Mouse (Mus musculus): ENCODE measurements around the gene Gm5416. TPM values are rescaled to one million over a fixed set of nuclear protein-coding genes. Genes with fewer than 3 reads are reported as not detected.
"Not testable (repeated sequence)": the region's sequence is repeated elsewhere in the genome, so short reads cannot be mapped to it uniquely, and the experiment has no call there.

The Gm5416 gene
- not detected in 2 replicates for polyA plus RNA-seq (2012; rRNA removed)

- no peak for DNase-seq (ENCODE audit: low spot score)
Measured at GRCm38 (mm10) chr16:36209967-36210453, at the start of gene Gm5416. Gm5416 (plus strand) TSS chr16:36210403.

- not testable (repeated sequence) for DNase-seq (ENCODE audit: low spot score)
Measured at GRCm38 (mm10) chr16:36167841-36168240, 42.4 kb upstream of the Gm5416 start.

- no peak for DNase-seq (ENCODE audit: low spot score)
Measured at GRCm38 (mm10) chr16:36176108-36176507, 34.1 kb upstream of the Gm5416 start.

- no peak for DNase-seq (ENCODE audit: low spot score)
Measured at GRCm38 (mm10) chr16:36179910-36180309, 30.3 kb upstream of the Gm5416 start.

GRCm38 (mm10) chr16:36183912-36184311, 26.3 kb upstream of the Gm5416 start, which contains the start of gene Gm5483:
Gm5483 (plus strand) TSS chr16:36184212.
- DNase-seq (ENCODE audit: low spot score), result not testable (repeated sequence)

- no peak for DNase-seq (ENCODE audit: low spot score)
Measured at GRCm38 (mm10) chr16:36199226-36199625, 11.0 kb upstream of the Gm5416 start.

GRCm38 (mm10) chr16:36203846-36204245, 6.4 kb upstream of the Gm5416 start:
- DNase-seq (ENCODE audit: low spot score), result no peak

- not testable (repeated sequence) for DNase-seq (ENCODE audit: low spot score)
Measured at GRCm38 (mm10) chr16:36205684-36206083, 4.5 kb upstream of the Gm5416 start.

GRCm38 (mm10) chr16:36221168-36221567, 11.0 kb downstream of the Gm5416 start, which contains the start of gene 2010005H15Rik:
2010005H15Rik (plus strand) TSS chr16:36221468.
- DNase-seq (ENCODE audit: low spot score), result not testable (repeated sequence)

GRCm38 (mm10) chr16:36260585-36260984, 50.4 kb downstream of the Gm5416 start:
- DNase-seq (ENCODE audit: low spot score), result not testable (repeated sequence)

Other genes starting within 250 kb of the Gm5416 start
- gene Kpna1, start 231.7 kb upstream of the Gm5416 start, polyA plus RNA-seq (2012; rRNA removed), result 18.0 and 21.2 TPM in 2 replicates
- gene Wdr5b, start 169.2 kb upstream of the Gm5416 start, polyA plus RNA-seq (2012; rRNA removed), result 6.3 and 6.6 TPM in 2 replicates
- gene Fam162a, start 138.8 kb upstream of the Gm5416 start, polyA plus RNA-seq (2012; rRNA removed), result 192 and 236 TPM in 2 replicates
- 30.9 and 44.8 TPM in 2 replicates for gene Ccdc58, start 138.7 kb upstream of the Gm5416 start, polyA plus RNA-seq (2012; rRNA removed)
- gene Csta1, start 79.2 kb upstream of the Gm5416 start, polyA plus RNA-seq (2012; rRNA removed), result 0.03 and 0.09 TPM in 2 replicates
- not detected in 2 replicates for gene Stfa2l1, start 53.6 kb upstream of the Gm5416 start, polyA plus RNA-seq (2012; rRNA removed)
- gene Gm5483, start 26.2 kb upstream of the Gm5416 start, polyA plus RNA-seq (2012; rRNA removed), result not detected in 2 replicates
- 0.15 TPM in 1 of 2 replicates, not detected in the other for gene 2010005H15Rik, start 11.1 kb downstream of the Gm5416 start, polyA plus RNA-seq (2012; rRNA removed)
- not detected in 2 replicates for gene Stfa1, start 66.5 kb downstream of the Gm5416 start, polyA plus RNA-seq (2012; rRNA removed)
- not detected in 2 replicates for gene BC117090, start 123.9 kb downstream of the Gm5416 start, polyA plus RNA-seq (2012; rRNA removed)
- not detected in 2 replicates for gene BC100530, start 157.3 kb downstream of the Gm5416 start, polyA plus RNA-seq (2012; rRNA removed)
- not detected in 2 replicates for gene Stfa2, start 198.1 kb downstream of the Gm5416 start, polyA plus RNA-seq (2012; rRNA removed)
- gene Stfa3, start 245.0 kb downstream of the Gm5416 start, polyA plus RNA-seq (2012; rRNA removed), result 0.23 TPM in 1 of 2 replicates, not detected in the other